Mouse (Mus musculus) intestine, embryonic 14.5 days (tissue): ENCODE results near the gene Tex36. TPM values are rescaled to one million over a fixed set of nuclear protein-coding genes. Genes with fewer than 3 reads are reported as not detected.
A peak's percentile ranks its signal among the peaks of the same experiment; 100 is the strongest.

ENCODE experiments used
- ATAC-seq: fragments of 200-750 bp; cut with Nextera tagmentation; replicated peaks from 2 replicates; pipeline ENCODE4 v1.8.0; 2017; ENCODE audit warnings: low read depth, moderate number of reproducible peaks, moderate TSS enrichment, moderate library complexity; ENCODE audit not compliant: low FRiP score, low TSS enrichment
- DNase-seq: peaks from one replicate; pipeline ENCODE4 v3.0.0-alpha.2; 2018; ENCODE audit warnings: low spot score
- H3K27ac ChIP-seq: fragments of 300-500 bp; sonication (generic); 2 replicates; pipeline ENCODE4 v1.5.1; 2014; ENCODE audit warnings: low read depth, mild to moderate bottlenecking, control low read depth
- H3K27me3 ChIP-seq: fragments of 300-500 bp; sonication (generic); replicated peaks from 2 replicates; pipeline ENCODE4 v1.6.1; 2014; ENCODE audit warnings: low read length, control low read depth; ENCODE audit not compliant: control insufficient read depth, insufficient read depth
- H3K36me3 ChIP-seq: fragments of 300-500 bp; sonication (generic); 2 replicates; pipeline ENCODE4 v1.6.1; 2014; ENCODE audit warnings: low read length, control low read depth; ENCODE audit not compliant: control insufficient read depth, insufficient read depth
- H3K4me1 ChIP-seq: fragments of 300-500 bp; sonication (generic); replicated peaks from 2 replicates; pipeline ENCODE4 v1.6.1; 2014; ENCODE audit warnings: low read length, control low read depth, mixed read lengths; ENCODE audit not compliant: control insufficient read depth, insufficient read depth
- H3K4me2 ChIP-seq: fragments of 300-500 bp; sonication (generic); 2 replicates; pipeline ENCODE4 v1.6.1; 2014; ENCODE audit warnings: low read length
- H3K4me3 ChIP-seq: fragments of 300-500 bp; sonication (generic); 2 replicates; pipeline ENCODE4 v1.5.1; 2014; ENCODE audit warnings: low read depth, low read length, control low read depth, mixed read lengths
- H3K9ac ChIP-seq: fragments of 300-500 bp; sonication (generic); 2 replicates; pipeline ENCODE4 v1.6.1; 2014; ENCODE audit warnings: mild to moderate bottlenecking, low read length
- H3K9me3 ChIP-seq: fragments of 300-500 bp; sonication (generic); 2 replicates; pipeline ENCODE4 v1.6.1; 2016; ENCODE audit warnings: low read length, control low read depth; ENCODE audit not compliant: control insufficient read depth
- WGBS: fragments of 180-500 bp; shearing (Covaris S2); extraction: QIAGEN DNeasy Blood & Tissue Kit; methylation state at CpG from one replicate; pipeline ENCODE4 v1.1.7; 2014; 5-methylcytosine and 5-hydroxymethylcytosine counted together
- polyA plus RNA-seq: library from polyadenylated mRNA; unstranded; fragments of >200 nt; fragmentation: Nextera tagmentation; extraction: Ambion mirVana; gene quantifications from 2 replicates; pipeline ENCODE4 v1.2.1, GENCODE M21; 2014

The Tex36 gene
- polyA plus RNA-seq, 1 experiment from 2014 or later = not detected

- H3K4me3 ChIP-seq = no peak overlapping the region
- H3K9me3 ChIP-seq = no peaks in the 10 kb centered on the region
- peaks cover 5% of the 10 kb centered on the region for H3K4me1 ChIP-seq
- ATAC-seq (no peak), DNase-seq (no peak)
- H3K9ac ChIP-seq = no peak overlapping the region
- H3K27ac ChIP-seq = no peak overlapping the region
- no peak overlapping the region for H3K4me2 ChIP-seq
- no peaks in the 10 kb centered on the region for H3K36me3 ChIP-seq
- WGBS = 75% methylated on average over 5 of the region's 5 CpGs
- H3K27me3 ChIP-seq = no peaks in the 10 kb centered on the region
Observed at GRCm38 (mm10) chr7:133630821-133631220, 28.9 kb upstream of the Tex36 start.

GRCm38 (mm10) chr7:133627184-133627936 is 25.4 kb upstream of the Tex36 start:
- 30% methylated on average over 14 of the region's 14 CpGs for WGBS
- Histone ChIP-seq H3K9ac (no peak overlapping the region), H3K4me3 (no peak overlapping the region), H3K4me1 (no peaks in the 10 kb centered on the region; the same call in 1 of the 2 replicates), H3K36me3 (no peaks in the 10 kb centered on the region), H3K27me3 (no peaks in the 10 kb centered on the region), H3K4me2 (no peak overlapping the region), H3K9me3 (no peaks in the 10 kb centered on the region), H3K27ac (0 out of 2 replicates have a peak overlapping the region, but pooled peaks have one; percentile 1)
- ATAC-seq (no peak), DNase-seq (no peak)

- no peaks in the 10 kb centered on the region for H3K36me3 ChIP-seq
- no peak overlapping the region for H3K9ac ChIP-seq
- H3K4me1 ChIP-seq = no peaks in the 10 kb centered on the region; the same call in 1 of the 2 replicates
- DNase-seq (no peak), ATAC-seq (no peak)
- no peak overlapping the region for H3K4me3 ChIP-seq
- H3K27ac ChIP-seq = no peak overlapping the region
- H3K9me3 ChIP-seq = no peaks in the 10 kb centered on the region
- H3K4me2 ChIP-seq = no peak overlapping the region
- no peaks in the 10 kb centered on the region for H3K27me3 ChIP-seq
- whole genome bisulfite sequencing = 82% methylated on average over 5 of the region's 5 CpGs
Observed at GRCm38 (mm10) chr7:133623226-133623625, 21.3 kb upstream of the Tex36 start.

- WGBS = 29% methylated on average over 11 of the region's 11 CpGs
- Histone ChIP-seq H3K4me1 (no peaks in the 10 kb centered on the region), H3K27me3 (no peaks in the 10 kb centered on the region), H3K9ac (no peak overlapping the region), H3K36me3 (no peaks in the 10 kb centered on the region), H3K4me3 (no peak overlapping the region), H3K27ac (no peak overlapping the region), H3K4me2 (peak overlapping the region; percentile 23; the same call in 1 of the 2 replicates), H3K9me3 (no peaks in the 10 kb centered on the region)
- DNase-seq (peak; percentile 63), ATAC-seq (no peak)
Observed at GRCm38 (mm10) chr7:133620721-133621120, 18.8 kb upstream of the Tex36 start.

GRCm38 (mm10) chr7:133612981-133613380 is 11.0 kb upstream of the Tex36 start:
- no peaks in the 10 kb centered on the region for H3K27me3 ChIP-seq
- DNase-seq = no peak
- H3K4me1 ChIP-seq = no peaks in the 10 kb centered on the region
- H3K9ac ChIP-seq = no peak overlapping the region
- H3K27ac ChIP-seq = no peak overlapping the region
- no peaks in the 10 kb centered on the region for H3K36me3 ChIP-seq
- no peak overlapping the region for H3K4me2 ChIP-seq
- 70% methylated on average over 2 of the region's 2 CpGs for WGBS
- H3K4me3 ChIP-seq = no peak overlapping the region
- no peak for ATAC-seq
- no peaks in the 10 kb centered on the region for H3K9me3 ChIP-seq

- WGBS = 78% methylated on average over 8 of the region's 8 CpGs
- H3K4me1 ChIP-seq = peaks cover 4% of the 10 kb centered on the region; the same call in 1 of the 2 replicates
- ATAC-seq = no peak
- DNase-seq = no peak
- H3K4me3 ChIP-seq = no peak overlapping the region
- H3K36me3 ChIP-seq = no peaks in the 10 kb centered on the region
- H3K9ac ChIP-seq = no peak overlapping the region
- no peaks in the 10 kb centered on the region for H3K9me3 ChIP-seq
- H3K27me3 ChIP-seq = no peaks in the 10 kb centered on the region
- H3K27ac ChIP-seq = no peak overlapping the region
- no peak overlapping the region for H3K4me2 ChIP-seq
Observed at GRCm38 (mm10) chr7:133609585-133609984, 7.6 kb upstream of the Tex36 start.

GRCm38 (mm10) chr7:133608631-133609340 is 6.8 kb upstream of the Tex36 start:
- Histone ChIP-seq H3K27me3 (no peaks in the 10 kb centered on the region), H3K27ac (no peak overlapping the region), H3K4me1 (peaks cover 4% of the 10 kb centered on the region; the same call in 1 of the 2 replicates), H3K9ac (no peak overlapping the region), H3K4me2 (no peak overlapping the region), H3K4me3 (no peak overlapping the region), H3K9me3 (no peaks in the 10 kb centered on the region), H3K36me3 (no peaks in the 10 kb centered on the region)
- no peak for ATAC-seq
- WGBS = 63% methylated on average over 13 of the region's 13 CpGs
- DNase-seq = peak; percentile 24

GRCm38 (mm10) chr7:133607883-133608575 is 6.1 kb upstream of the Tex36 start:
- no peaks in the 10 kb centered on the region for H3K36me3 ChIP-seq
- no peaks in the 10 kb centered on the region for H3K27me3 ChIP-seq
- no peak overlapping the region for H3K27ac ChIP-seq
- no peak overlapping the region for H3K4me2 ChIP-seq
- WGBS = 69% methylated on average over 13 of the region's 13 CpGs
- ATAC-seq (no peak), DNase-seq (peak; percentile 50)
- H3K4me3 ChIP-seq = no peak overlapping the region
- H3K4me1 ChIP-seq = peaks cover 4% of the 10 kb centered on the region; the same call in 1 of the 2 replicates
- H3K9ac ChIP-seq = no peak overlapping the region
- no peaks in the 10 kb centered on the region for H3K9me3 ChIP-seq
